Mouse (Mus musculus): Measurements from ENCODE around the gene Tada2b.
A peak's percentile ranks its signal among the peaks of the same experiment; 100 is the strongest.

Gene Tada2b

GRCm38 (mm10) chr5:36445028-36445427 lies 39.1 kb downstream of the Tada2b start:
- no peak for DNase-seq (ENCODE audit: low spot score)

- no peak for DNase-seq (ENCODE audit: low spot score)
Observed at GRCm38 (mm10) chr5:36444611-36445010, 39.5 kb downstream of the Tada2b start.

- DNase-seq (ENCODE audit: low spot score): no peak
Observed at GRCm38 (mm10) chr5:36440741-36441140, 43.3 kb downstream of the Tada2b start.

GRCm38 (mm10) chr5:36436858-36437257 lies 47.2 kb downstream of the Tada2b start:
- DNase-seq (ENCODE audit: low spot score): no peak

- DNase-seq (ENCODE audit: low spot score): no peak
Observed at GRCm38 (mm10) chr5:36434398-36434967, 49.6 kb downstream of the Tada2b start.

- peak; percentile 39 for DNase-seq (ENCODE audit: low spot score)
Observed at GRCm38 (mm10) chr5:36431711-36432110, 52.4 kb downstream of the Tada2b start.

- no peak for DNase-seq (ENCODE audit: low spot score)
Observed at GRCm38 (mm10) chr5:36429551-36429950, 54.5 kb downstream of the Tada2b start.

- DNase-seq (ENCODE audit: low spot score): peak; percentile 16
Observed at GRCm38 (mm10) chr5:36427831-36428230, 56.3 kb downstream of the Tada2b start.

GRCm38 (mm10) chr5:36426404-36426803 lies 57.7 kb downstream of the Tada2b start:
- no peak for DNase-seq (ENCODE audit: low spot score)

GRCm38 (mm10) chr5:36424676-36425075 lies 59.4 kb downstream of the Tada2b start:
- DNase-seq (ENCODE audit: low spot score): no peak
